Mouse (Mus musculus) layer of hippocampus, adult 18-20 months (tissue): ENCODE data around the gene Ick. TPM values are rescaled to one million over a fixed set of nuclear protein-coding genes. Genes with fewer than 3 reads are reported as not detected.

Experiments used
- DNase-seq, 2 experiments: peaks; one replicate each; pipeline ENCODE4 v3.0.0; 2022; ENCODE audit warnings: low spot score in 2 of 2
- total RNA-seq, 2 experiments: library from RNA; stranded (reverse); gene quantifications; 2 replicates each; pipeline ENCODE4 v1.2.3; 2021

Ick gene
- total RNA-seq, 2 experiments from 2014 or later = 18.0 to 18.3 TPM

- DNase-seq = no peak
These were observed 79.9 kb downstream of the Ick start for GRCm38 (mm10) chr9:78188910-78189309.

DNA sequence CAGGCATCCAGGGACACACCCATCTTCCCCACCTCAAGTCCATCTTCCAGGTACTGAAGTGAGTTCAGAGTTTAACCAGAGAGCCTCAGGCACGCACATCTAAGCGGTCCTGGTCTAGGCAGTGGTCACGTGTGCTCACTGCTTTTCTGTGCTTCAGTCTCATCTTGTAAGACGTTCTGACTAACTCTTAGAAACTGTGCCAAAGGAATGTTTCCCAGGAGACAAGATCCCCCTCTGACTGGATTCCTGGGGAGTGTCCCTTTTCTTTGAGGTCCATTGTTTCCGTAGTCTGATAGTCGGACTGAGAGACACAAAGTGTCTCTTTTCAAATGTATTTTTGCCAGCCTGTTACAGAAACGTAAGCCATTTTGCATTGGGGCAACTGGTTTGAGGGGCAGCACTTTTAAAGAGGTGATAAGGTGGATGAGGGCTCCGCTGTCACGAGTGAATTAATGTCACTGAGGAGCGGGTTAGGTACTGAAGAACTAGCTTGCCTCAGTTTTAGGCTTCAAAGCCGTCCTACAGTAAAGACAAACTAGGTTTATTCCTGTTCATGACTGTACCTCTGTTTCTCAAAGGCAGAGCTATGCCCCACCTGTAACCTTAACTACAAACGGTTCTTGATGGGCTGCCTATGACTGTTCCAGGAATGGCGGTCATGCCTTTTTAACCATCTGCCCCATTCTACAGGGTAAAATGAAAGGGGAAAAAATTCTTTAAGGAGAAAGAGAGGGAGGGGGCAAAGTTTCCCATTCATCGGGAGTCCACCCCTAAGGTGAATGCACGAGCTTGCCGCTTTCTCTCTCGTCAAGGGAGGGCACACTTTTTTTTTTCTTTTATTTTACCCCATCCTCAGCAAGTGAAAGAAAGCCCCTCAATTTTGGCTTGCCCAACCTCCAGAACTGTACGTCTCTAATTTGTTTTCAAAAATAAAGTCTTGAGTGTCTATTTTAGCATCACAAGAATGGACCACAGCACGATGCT lies 82.0 kb downstream of the Ick start:
- no peak for DNase-seq

DNA sequence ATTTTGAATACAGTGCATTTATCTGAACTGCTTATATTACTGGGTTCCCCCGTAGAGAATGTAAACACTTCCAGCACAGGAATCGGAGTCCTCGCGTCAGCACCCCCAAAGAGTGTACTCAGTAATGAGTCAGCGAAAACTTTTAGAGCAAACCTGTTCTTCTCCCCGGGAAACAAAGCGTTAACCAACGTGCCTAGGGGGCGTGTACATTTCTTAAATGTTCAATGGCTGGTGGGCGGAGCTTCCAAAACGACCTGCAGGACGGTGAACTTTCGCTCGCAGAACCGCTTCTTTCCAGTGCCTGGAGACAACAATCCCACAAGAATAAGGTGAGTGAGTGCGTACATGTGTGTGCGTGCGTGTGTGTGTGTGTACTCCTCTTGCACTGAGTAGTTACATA lies 82.7 kb downstream of the Ick start:
- peak in 1 of 2 experiments; percentile 37 for DNase-seq

- DNase-seq = peak in 1 of 2 experiments; percentile 66
These were observed 85.1 kb downstream of the Ick start for GRCm38 (mm10) chr9:78193902-78194597.

DNA sequence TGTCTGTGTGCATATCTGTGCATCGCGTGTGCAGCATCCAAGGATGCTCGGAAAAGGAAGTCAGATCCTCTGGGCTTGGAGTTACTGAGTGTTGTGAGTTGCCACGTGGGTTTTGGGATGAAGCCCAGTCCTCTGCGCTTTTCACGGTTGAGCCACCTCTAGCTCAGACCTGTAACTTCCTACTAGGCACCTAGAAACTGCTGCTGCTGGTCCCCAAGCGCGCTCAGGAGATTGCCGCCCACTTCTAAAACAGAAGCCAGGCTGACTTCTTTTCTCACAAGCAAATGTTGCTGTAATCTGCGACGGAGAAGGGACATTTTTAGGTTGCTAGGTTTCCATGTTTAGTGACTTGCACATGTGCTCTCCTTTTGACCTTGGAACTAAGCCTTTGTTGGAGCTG lies 86.0 kb downstream of the Ick start:
- peak; percentile 13 to 19 for DNase-seq

GRCm38 (mm10) chr9:78197801-78198200 lies 88.8 kb downstream of the Ick start:
- no peak for DNase-seq

- no peak for DNase-seq
These were observed 95.2 kb downstream of the Ick start for GRCm38 (mm10) chr9:78204194-78204593.

DNA sequence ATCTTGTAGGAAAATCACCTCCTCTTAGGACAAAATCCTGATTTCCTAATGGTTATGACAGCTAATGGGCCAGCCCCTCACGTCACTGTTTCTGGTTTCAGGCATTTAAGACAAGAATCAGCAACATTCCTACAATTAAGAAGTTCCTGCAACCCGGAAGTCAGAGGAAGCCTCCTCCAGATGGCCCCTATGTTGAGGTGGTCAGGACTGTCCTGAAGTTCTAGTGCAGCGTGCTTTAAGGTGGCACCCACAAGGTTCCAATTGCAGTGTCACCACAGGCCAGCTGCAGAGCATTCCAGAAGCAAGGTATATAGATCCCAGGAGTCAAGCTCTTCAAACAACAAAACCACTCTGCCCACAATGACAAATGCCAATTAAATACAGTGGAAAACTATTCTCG lies 100.0 kb downstream of the Ick start:
- DNase-seq = no peak

GRCm38 (mm10) chr9:78210079-78210478 lies 101.1 kb downstream of the Ick start:
- DNase-seq = no peak

- DNase-seq = no peak
These were observed 101.8 kb downstream of the Ick start for GRCm38 (mm10) chr9:78210821-78211220.

- DNase-seq = no peak
These were observed 102.5 kb downstream of the Ick start for GRCm38 (mm10) chr9:78211521-78211920.

- no peak for DNase-seq
These were observed 103.5 kb downstream of the Ick start for GRCm38 (mm10) chr9:78212341-78213049.

GRCm38 (mm10) chr9:78217074-78217473 lies 108.1 kb downstream of the Ick start:
- no peak for DNase-seq

Other genes starting within 250 kb of the Ick start
- 10 to 100 TPM; 70.4 to 73.1 TPM for gene Elovl5, start 191.8 kb upstream of the Ick start, total RNA-seq
- not detected for gene Gcm1, start 57.3 kb upstream of the Ick start, total RNA-seq
- gene Fbxo9, start 127 bp upstream of the Ick start, total RNA-seq = 10 to 100 TPM; 90.3 to 92.2 TPM
- 10 to 100 TPM; 56.0 to 60.8 TPM for gene Gsta4, start 73.6 kb downstream of the Ick start, total RNA-seq
- gene Gsta1, start 121.5 kb downstream of the Ick start, total RNA-seq = not detected
- gene Gm3776, start 147.9 kb downstream of the Ick start, total RNA-seq = not detected
- gene Gm10639, start 180.7 kb downstream of the Ick start, total RNA-seq = not detected
- not detected for gene Omt2a, start 205.6 kb downstream of the Ick start, total RNA-seq
- gene Omt2b, start 218.4 kb downstream of the Ick start, total RNA-seq = not detected
- not detected for gene Gsta2, start 246.6 kb downstream of the Ick start, total RNA-seq